In the genomic region with DNA sequence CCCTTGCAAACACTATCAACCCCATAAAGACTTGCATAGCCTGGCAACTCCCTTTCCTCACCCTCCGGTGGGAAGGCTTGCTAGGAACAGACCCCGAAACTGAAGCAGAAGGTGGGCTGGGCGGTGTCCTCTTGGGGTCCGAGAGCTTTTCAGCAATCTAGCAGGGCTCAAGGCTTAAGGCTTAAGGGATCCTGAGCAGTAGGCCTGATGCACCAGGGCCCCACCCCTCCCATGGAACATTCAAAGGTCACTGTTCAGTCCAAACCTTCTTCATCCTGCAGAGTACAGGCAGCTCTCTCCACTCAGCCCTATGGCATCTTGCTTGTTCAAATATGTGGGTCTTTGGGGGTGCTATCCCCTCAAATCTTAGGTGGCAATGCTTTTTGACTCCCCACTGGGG, we compare ENCODE assay signal across 19 mouse cellular contexts. TPM values are rescaled to one million over a fixed set of nuclear protein-coding genes. Genes with fewer than 3 reads are reported as not detected.
"Had no signal": no experiment of that assay in that cellular context is flagged by ENCODE, and none has a peak within 500 bp of the region (broad histone marks: within the 10 kb centered on the region; RNA-seq: fewer than 3 reads in every experiment).

No protein-coding gene starts in this region.

- H3K9me3 ChIP-seq: limb, embryonic 10.5 days; liver, embryonic 15.5 days; neural tube, embryonic 15.5 days had no signal

- H3K4me2 ChIP-seq: liver, embryonic 11.5 days; liver, embryonic 15.5 days; neural tube, embryonic 15.5 days had no signal

- H3K4me3 ChIP-seq: limb, embryonic 10.5 days; liver, embryonic 15.5 days; myocyte; neural tube, embryonic 15.5 days had no signal

- H3K36me3 ChIP-seq: neural tube, embryonic 15.5 days had no signal

- H3K27ac ChIP-seq: limb, embryonic 10.5 days; liver, embryonic 15.5 days; neural tube, embryonic 15.5 days had no signal

- H3K9ac ChIP-seq: liver, embryonic 15.5 days; neural tube, embryonic 15.5 days had no signal

- ATAC-seq: intestine, embryonic 16.5 days; lung, postnatal 0 days had no signal

- DNase-seq: lung, adult 2 months; lung, postnatal 36 days; right cerebral cortex, adult 18-20 months; right cerebral cortex, postnatal 25 days; thymus, postnatal 4 days had no signal

RNA-seq across cellular contexts. Expression of gene C1ql4, which starts 1.6 kb away (rescaled TPM):
- total RNA-seq: left cerebral cortex, adult 18-20 months; left cerebral cortex, postnatal 14 days; megakaryocyte progenitor cell, adult 5-6 weeks had no signal
- polyA plus RNA-seq: large intestine, adult 2 months; limb, embryonic 14.5 days; liver, embryonic 11.5 days; liver, embryonic 15.5 days; lung, adult 2 months; lung, postnatal 0 days; small intestine, adult 2 months; stomach, embryonic 16.5 days had no signal

RNA-seq across cellular contexts. Expression of gene Dnajc22, which starts 7.0 kb away (rescaled TPM):
- total RNA-seq: left cerebral cortex, adult 18-20 months; left cerebral cortex, postnatal 14 days; megakaryocyte progenitor cell, adult 5-6 weeks had no signal

RNA-seq across cellular contexts. Expression of gene Troap, which starts 11.6 kb away (rescaled TPM):
- total RNA-seq: left cerebral cortex, adult 18-20 months had no signal

RNA-seq across cellular contexts. Expression of gene Prph, which starts 31.0 kb away (rescaled TPM):
- polyA plus RNA-seq: limb, embryonic 10.5 days had no signal
